Mouse (Mus musculus) MEL (cell line): ENCODE measurements around the gene Gapdh. TPM values are rescaled to one million over a fixed set of nuclear protein-coding genes. Genes with fewer than 3 reads are reported as not detected.
A peak's percentile ranks its signal among the peaks of the same experiment; 100 is the strongest.

Experiments used
- DNase-seq: peaks from one replicate; pipeline ENCODE4 v3.0.0; 2011; ENCODE audit warnings: low read depth, low spot score
- H3K27ac ChIP-seq: 2 replicates; pipeline ENCODE4 v1.5.1; 2012; ENCODE audit warnings: low read depth, mild to moderate bottlenecking, control low read depth, low read length, moderate library complexity; ENCODE audit not compliant: control insufficient read depth
- H3K27me3 ChIP-seq, 2 experiments: fragments of 150-350 bp in 1 of 2; sonication (generic) in 1 of 2; 2 replicates each; pipeline ENCODE4 v1.6.1; 2012; ENCODE audit warnings: low read length in 2 of 2, mild to moderate bottlenecking in 2 of 2, improper control_type of control experiment in 1 of 2, moderate library complexity in 1 of 2; ENCODE audit not compliant: insufficient read depth in 2 of 2, control insufficient read depth in 1 of 2
- H3K36me3 ChIP-seq, 2 experiments: 2 replicates each; pipeline ENCODE4 v1.6.1; 2012 to 2014; ENCODE audit warnings: low read length in 2 of 2, improper control_type of control experiment in 1 of 2, inconsistent platforms in 1 of 2, mild to moderate bottlenecking in 1 of 2; ENCODE audit not compliant: insufficient read depth in 2 of 2, control insufficient read depth in 1 of 2
- H3K4me1 ChIP-seq, 2 experiments: fragments of 150-350 bp in 1 of 2; sonication (generic) in 1 of 2; 2 replicates each; pipeline ENCODE4 v1.6.1; 2012; ENCODE audit warnings: low read length in 2 of 2, improper control_type of control experiment in 1 of 2, mild to moderate bottlenecking in 1 of 2; ENCODE audit not compliant: insufficient read depth in 2 of 2, control insufficient read depth in 1 of 2
- H3K4me3 ChIP-seq, 2 experiments: fragments of 150-350 bp in 1 of 2; sonication (generic) in 1 of 2; 2 replicates each; pipeline ENCODE4 v1.5.1; 2012; ENCODE audit warnings: low read depth in 2 of 2, low read length in 2 of 2, mild to moderate bottlenecking in 2 of 2, moderate library complexity in 2 of 2, control low read depth in 1 of 2, improper control_type of control experiment in 1 of 2; ENCODE audit not compliant: control insufficient read depth in 1 of 2, insufficient read depth in 1 of 2
- H3K79me2 ChIP-seq: 2 replicates; pipeline ENCODE4 v1.6.1; 2012; ENCODE audit warnings: mild to moderate bottlenecking, low read length, moderate library complexity; ENCODE audit not compliant: control insufficient read depth, poor library complexity, insufficient read depth
- H3K9ac ChIP-seq: 2 replicates; pipeline ENCODE4 v1.6.1; 2012; ENCODE audit warnings: low read depth, mild to moderate bottlenecking, control low read depth, low read length, moderate library complexity; ENCODE audit not compliant: control insufficient read depth, poor library complexity, severe bottlenecking
- H3K9me3 ChIP-seq: fragments of 150-350 bp; sonication (generic); replicated peaks from 2 replicates; pipeline ENCODE4 v1.6.1; 2012; ENCODE audit warnings: mild to moderate bottlenecking, low read length, improper control_type of control experiment, moderate library complexity; ENCODE audit not compliant: insufficient read depth
- BHLHE40 ChIP-seq: IDR thresholded peaks from 2 replicates; pipeline ENCODE4 v1.6.1; 2012; ENCODE audit warnings: low read depth, mild to moderate bottlenecking, inconsistent platforms, low read length, improper control_type of control experiment, borderline replicate concordance
- E2F4 ChIP-seq: IDR thresholded peaks from 2 replicates; pipeline ENCODE4 v1.6.1; 2011; ENCODE audit warnings: low read depth, low read length, improper control_type of control experiment, borderline replicate concordance
- ELF1 ChIP-seq: IDR thresholded peaks from 2 replicates; pipeline ENCODE4 v1.6.1; 2014; ENCODE audit warnings: low read depth, mild to moderate bottlenecking, inconsistent platforms, low read length, improper control_type of control experiment, moderate library complexity
- EP300 ChIP-seq, 2 experiments: IDR thresholded peaks; 2 replicates each; pipeline ENCODE4 v1.6.1; 2011; ENCODE audit warnings: improper control_type of control experiment in 2 of 2, low read length in 2 of 2, low read depth in 1 of 2, mild to moderate bottlenecking in 1 of 2
- ETS1 ChIP-seq: IDR thresholded peaks from 2 replicates; pipeline ENCODE4 v1.6.1; 2012; ENCODE audit warnings: low read depth, mild to moderate bottlenecking, inconsistent platforms, low read length, improper control_type of control experiment, moderate library complexity
- HCFC1 ChIP-seq: IDR thresholded peaks from 2 replicates; pipeline ENCODE4 v1.6.1; 2012; ENCODE audit warnings: low read depth, mild to moderate bottlenecking, inconsistent platforms, low read length, improper control_type of control experiment, moderate library complexity
- JUND ChIP-seq: IDR thresholded peaks from 2 replicates; pipeline ENCODE4 v1.6.1; 2011; ENCODE audit warnings: low read depth, mild to moderate bottlenecking, improper control_type of control experiment, low read length
- MAFK ChIP-seq: IDR thresholded peaks from 2 replicates; pipeline ENCODE4 v1.6.1; 2011; ENCODE audit warnings: low read depth, mild to moderate bottlenecking, low read length, improper control_type of control experiment, borderline replicate concordance
- MEF2A ChIP-seq: IDR thresholded peaks from 2 replicates; pipeline ENCODE4 v1.6.1; 2014; ENCODE audit warnings: low read depth, mild to moderate bottlenecking, inconsistent platforms, low read length, improper control_type of control experiment; ENCODE audit not compliant: poor library complexity, insufficient replicate concordance, severe bottlenecking; ENCODE audit errors: extremely low read depth
- MXI1 ChIP-seq: IDR thresholded peaks from 2 replicates; pipeline ENCODE4 v1.6.1; 2011; ENCODE audit warnings: mild to moderate bottlenecking, low read depth, low read length, improper control_type of control experiment
- NRF1 ChIP-seq: IDR thresholded peaks from 2 replicates; pipeline ENCODE4 v1.6.1; 2014; ENCODE audit warnings: low read depth, mild to moderate bottlenecking, inconsistent platforms, low read length, improper control_type of control experiment, moderate library complexity; ENCODE audit not compliant: poor library complexity, insufficient read depth, severe bottlenecking
- POLR2A ChIP-seq, 2 experiments: IDR thresholded peaks; 2 replicates each; pipeline ENCODE4 v1.6.1; 2011 to 2012; ENCODE audit warnings: low read length in 2 of 2, mild to moderate bottlenecking in 2 of 2, control low read depth in 1 of 2, improper control_type of control experiment in 1 of 2, low read depth in 1 of 2, moderate library complexity in 1 of 2; ENCODE audit not compliant: control insufficient read depth in 1 of 2, insufficient read depth in 1 of 2, poor library complexity in 1 of 2
- RAD21 ChIP-seq: IDR thresholded peaks from 2 replicates; pipeline ENCODE4 v1.6.1; 2011; ENCODE audit warnings: mild to moderate bottlenecking, low read depth, low read length, improper control_type of control experiment
- SMC3 ChIP-seq: IDR thresholded peaks from 2 replicates; pipeline ENCODE4 v1.6.1; 2011; ENCODE audit warnings: low read depth, low read length, improper control_type of control experiment
- USF2 ChIP-seq, 2 experiments: IDR thresholded peaks; 2 replicates each; pipeline ENCODE4 v1.6.1; 2011 to 2012; ENCODE audit warnings: improper control_type of control experiment in 2 of 2, low read length in 2 of 2, borderline replicate concordance in 1 of 2, inconsistent platforms in 1 of 2, low read depth in 1 of 2, mild to moderate bottlenecking in 1 of 2; ENCODE audit not compliant: insufficient read depth in 1 of 2
- ZC3H11A ChIP-seq: IDR thresholded peaks from 2 replicates; pipeline ENCODE4 v1.6.1; 2012; ENCODE audit warnings: low read depth, mild to moderate bottlenecking, inconsistent platforms, low read length, improper control_type of control experiment
- ZMIZ1 ChIP-seq: IDR thresholded peaks from 2 replicates; pipeline ENCODE4 v1.6.1; 2012; ENCODE audit warnings: low read depth, mild to moderate bottlenecking, inconsistent platforms, low read length, improper control_type of control experiment, moderate library complexity
- polyA plus RNA-seq, 2 experiments: library from polyadenylated mRNA; stranded (reverse) in 1 of 2; unstranded in 1 of 2; fragments of >175 nt in 1 of 2; fragments of >200 nt in 1 of 2; gene quantifications; 2 replicates each; pipeline versions ENCODE4 v1.2.1 to v1.2.4; 2012; ENCODE audit warnings: low replicate concordance in 2 of 2, low read depth in 1 of 2; ENCODE audit not compliant: insufficient read length in 2 of 2, insufficient read depth in 1 of 2, missing spikeins in 1 of 2
- total RNA-seq: library from RNA; depleted of rRNA; stranded (reverse); fragments of 300-350 nt; gene quantifications from 2 replicates; pipeline ENCODE4 v1.2.3, GENCODE M21; 2012

Gene Gapdh
- total and polyA plus RNA-seq, 3 experiments: 723 to 1,834 TPM; not detected in 1

DNA sequence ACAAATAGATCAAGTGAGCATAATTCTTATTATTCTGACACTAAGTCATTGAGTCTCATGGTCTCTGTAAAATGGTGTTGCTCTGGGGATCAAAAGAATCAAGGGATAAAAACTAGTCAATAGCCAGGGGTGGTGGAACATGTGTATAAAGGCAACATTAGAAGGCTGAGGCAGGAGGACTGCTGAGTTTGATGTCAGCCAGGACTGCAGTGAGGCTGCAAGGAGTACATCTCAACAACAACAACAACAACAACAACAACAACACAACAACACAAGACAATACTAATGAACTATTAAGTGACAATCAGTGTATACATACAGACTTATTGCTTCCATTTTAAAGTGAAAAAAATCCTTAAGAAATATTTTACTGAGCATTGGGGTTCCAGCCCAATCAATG lies 24.5 kb upstream of the Gapdh start:
- peak overlapping the region; percentile 85 for H3K27ac ChIP-seq
- H3K79me2 ChIP-seq: peaks cover 36% of the 10 kb centered on the region
- H3K4me3 ChIP-seq: peak overlapping the region; percentile 69 to 89
- peak overlapping the region; percentile 91 for H3K9ac ChIP-seq
- peak; percentile 36 for DNase-seq
- peaks cover 3 to 11% of the 10 kb centered on the region in 2 experiments; a peak in 3 of 4 replicates for H3K4me1 ChIP-seq
- H3K9me3 ChIP-seq: no peaks in the 10 kb centered on the region
- TF ChIP-seq E2F4 (no peak), MXI1 (no peak), EP300 (IDR thresholded peaks at IDR 0.05; ENCODE audit: low read depth in 1 of 2, low read length in 2 of 2) (no peak), RAD21 (no peak), ZC3H11A (no peak), USF2 (IDR thresholded peaks at IDR 0.05; ENCODE audit: borderline replicate concordance in 1 of 2, insufficient read depth in 1 of 2, low read depth in 1 of 2, low read length in 2 of 2) (no peak), JUND (no peak), BHLHE40 (no peak), MAFK (no peak)
- H3K36me3 ChIP-seq: peaks cover 19 to 21% of the 10 kb centered on the region in 2 experiments
- H3K27me3 ChIP-seq: no peaks in the 10 kb centered on the region

DNA sequence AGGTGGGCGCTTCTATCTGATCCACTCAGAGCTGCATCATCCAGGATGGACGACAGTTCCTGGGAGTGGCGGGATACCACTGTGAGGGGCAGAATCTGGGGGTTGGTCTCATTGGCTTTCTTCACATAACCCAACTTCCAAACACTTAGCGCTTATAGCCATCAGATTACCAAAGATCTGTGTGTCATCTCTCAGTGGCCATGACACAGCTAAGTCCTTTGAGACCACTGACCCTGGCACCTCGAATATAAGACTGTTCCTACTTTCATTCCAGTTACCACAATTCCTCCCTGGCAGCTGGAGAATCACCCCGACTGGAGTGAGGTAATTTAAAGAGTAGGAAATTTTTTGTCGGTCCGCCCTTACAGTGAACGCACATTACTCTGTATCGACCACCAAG lies 19.9 kb upstream of the Gapdh start:
- TF ChIP-seq HCFC1: no peak
- no peak for TF ChIP-seq ETS1
- TF ChIP-seq RAD21: no peak
- TF ChIP-seq SMC3: no peak
- TF ChIP-seq JUND: no peak
- TF ChIP-seq NRF1: no peak
- TF ChIP-seq MEF2A: no peak
- no peak for TF ChIP-seq ELF1
- no peak for TF ChIP-seq ZMIZ1
- TF ChIP-seq MAFK: no peak
- TF ChIP-seq POLR2A (IDR thresholded peaks at IDR 0.05; ENCODE audit: control insufficient read depth in 1 of 2, insufficient read depth in 1 of 2, low read depth in 1 of 2, low read length in 2 of 2, poor library complexity in 1 of 2): no peak
- TF ChIP-seq EP300 (IDR thresholded peaks at IDR 0.05; ENCODE audit: low read depth in 1 of 2, low read length in 2 of 2): no peak
- Histone ChIP-seq H3K9me3 (no peaks in the 10 kb centered on the region), H3K27ac (no peak overlapping the region), H3K36me3 (peaks cover 5 to 35% of the 10 kb centered on the region in 2 experiments; a peak in 3 of 4 replicates), H3K4me3 (no peak overlapping the region), H3K79me2 (peaks cover 19% of the 10 kb centered on the region), H3K4me1 (peaks cover 3 to 5% of the 10 kb centered on the region in 2 experiments; a peak in 2 of 4 replicates), H3K9ac (no peak overlapping the region), H3K27me3 (no peaks in the 10 kb centered on the region)
- DNase-seq: no peak
